Mouse (Mus musculus): ENCODE results near the gene Chaf1a. TPM values are rescaled to one million over a fixed set of nuclear protein-coding genes. Genes with fewer than 3 reads are reported as not detected.
A peak's percentile ranks its signal among the peaks of the same experiment; 100 is the strongest.
"Not testable (repeated sequence)": the region's sequence is repeated elsewhere in the genome, so short reads cannot be mapped to it uniquely, and the experiment has no call there.

The Chaf1a gene
- total and polyA plus RNA-seq, 3 experiments: 0.45 to 1.3 (median 0.99) TPM

DNA sequence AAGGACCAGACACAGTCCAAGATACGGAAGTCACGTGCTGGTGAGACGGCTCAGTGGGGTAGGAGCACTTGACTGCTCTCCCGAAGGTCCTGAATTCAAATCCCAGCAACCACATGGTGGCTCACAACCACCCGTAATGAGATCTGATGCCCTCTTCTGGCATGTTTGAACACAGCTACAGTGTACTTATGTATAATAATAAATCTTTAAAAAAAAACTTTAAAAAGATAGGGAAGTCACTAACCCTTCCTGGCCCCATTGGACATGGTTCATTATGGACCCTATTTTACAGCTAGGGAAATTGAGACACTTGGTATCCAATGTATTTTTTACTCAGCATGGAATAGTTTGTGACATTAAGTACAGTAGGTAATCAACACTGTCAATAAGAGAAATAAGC lies 37.3 kb downstream of the Chaf1a start:
- intact Hi-C loops (cut with DNase I): no loop called here
- Histone ChIP-seq H3K4me1 (ENCODE audit: control insufficient read depth, insufficient read depth, low read length) (peaks cover 13% of the 10 kb centered on the region), H3K4me3 (no peak overlapping the region), H3K36me3 (ENCODE audit: control insufficient read depth, insufficient read depth, low read length) (no peaks in the 10 kb centered on the region), H3K27me3 (ENCODE audit: control insufficient read depth, insufficient read depth, low read length) (no peaks in the 10 kb centered on the region), H3K9ac (ENCODE audit: low read depth, low read length) (no peak overlapping the region), H3K27ac (no peak overlapping the region), H3K79me2 (replicated peaks; ENCODE audit: control insufficient read depth, insufficient read depth, low read length) (0 out of 2 replicates have a peak, but pooled peaks cover 3% of the 10 kb centered on the region)
- DNase-seq: no peak
- 84% methylated on average over 5 of the region's 5 CpGs for WGBS
- no peak for TF ChIP-seq EP300 (IDR thresholded peaks at IDR 0.05; ENCODE audit: insufficient read depth, low read depth, low read length)
- TF ChIP-seq CTCF (IDR thresholded peaks at IDR 0.05): no peak
- no peak for TF ChIP-seq POLR2A (IDR thresholded peaks at IDR 0.05; ENCODE audit: insufficient read depth, low read depth, low read length)

GRCm38 (mm10) chr17:56078361-56078760 lies 38.1 kb downstream of the Chaf1a start:
- not testable (repeated sequence) for H3K79me2 ChIP-seq (replicated peaks; ENCODE audit: control insufficient read depth, insufficient read depth, low read length); H3K9ac ChIP-seq (ENCODE audit: low read depth, low read length); H3K27me3 ChIP-seq (ENCODE audit: control insufficient read depth, insufficient read depth, low read length); H3K36me3 ChIP-seq (ENCODE audit: control insufficient read depth, insufficient read depth, low read length)
- Histone ChIP-seq H3K27ac (peak overlapping the region; percentile 84), H3K4me1 (ENCODE audit: control insufficient read depth, insufficient read depth, low read length) (peaks cover 13% of the 10 kb centered on the region), H3K4me3 (peak overlapping the region; percentile 48)
- 59% methylated on average over 9 of the region's 9 CpGs for whole genome bisulfite sequencing
- intact Hi-C loops (cut with DNase I): loop anchor here (2.0 kb wide), 1 partner anchor 54 kb away; no protein-coding TSS in a partner anchor
- DNase-seq: peak; percentile 22 to 38

- Histone ChIP-seq H3K9ac (ENCODE audit: low read depth, low read length) (peak within 1 kb of the TSS; percentile 93), H3K4me1 (ENCODE audit: control insufficient read depth, insufficient read depth, low read length) (peaks cover 13% of the 10 kb centered on the region), H3K27me3 (ENCODE audit: control insufficient read depth, insufficient read depth, low read length) (no peaks in the 10 kb centered on the region), H3K4me3 (peak within 1 kb of the TSS; percentile 71), H3K36me3 (ENCODE audit: control insufficient read depth, insufficient read depth, low read length) (no peaks in the 10 kb centered on the region), H3K27ac (peak within 1 kb of the TSS; percentile 84), H3K79me2 (replicated peaks; ENCODE audit: control insufficient read depth, insufficient read depth, low read length) (0 out of 2 replicates have a peak, but pooled peaks cover 3% of the 10 kb centered on the region)
- TF ChIP-seq POLR2A (IDR thresholded peaks at IDR 0.05; ENCODE audit: insufficient read depth, low read depth, low read length): peak; percentile 91
- no peak; the same call in none of the 2 replicates for TF ChIP-seq EP300 (IDR thresholded peaks at IDR 0.05; ENCODE audit: insufficient read depth, low read depth, low read length)
- TF ChIP-seq CTCF (IDR thresholded peaks at IDR 0.05): 0 out of 2 replicates have a peak, but pooled peaks have one; percentile 9
- WGBS: under 1% methylated on average over 61 of the region's 61 CpGs
- peak; percentile 99 to 100 for DNase-seq
- intact Hi-C loops (cut with DNase I): loop anchor here (2.0 kb wide), 1 partner anchor 54 kb away; no protein-coding TSS in a partner anchor
Measured at GRCm38 (mm10) chr17:56078880-56079795, 38.9 kb downstream of the Chaf1a start, which contains the start of gene Hdgfl2. TSS of gene Hdgfl2 (plus strand) at chr17:56079634.

- intact Hi-C loops (cut with DNase I): loop anchor here (2.0 kb wide), 1 partner anchor 53 kb away; no protein-coding TSS in a partner anchor
- peak overlapping the region; percentile 83 for H3K27ac ChIP-seq
- 2% methylated on average over 11 of the region's 11 CpGs for WGBS
Measured at GRCm38 (mm10) chr17:56079921-56080320, 39.7 kb downstream of the Chaf1a start.

GRCm38 (mm10) chr17:56080781-56081585 lies 40.7 kb downstream of the Chaf1a start:
- H3K9ac ChIP-seq (ENCODE audit: low read depth, low read length): 0 out of 2 replicates have a peak overlapping the region, but pooled peaks have one; percentile 16
- DNase-seq: no peak
- TF ChIP-seq POLR2A (IDR thresholded peaks at IDR 0.05; ENCODE audit: insufficient read depth, low read depth, low read length) (no peak), CTCF (IDR thresholded peaks at IDR 0.05) (no peak), EP300 (IDR thresholded peaks at IDR 0.05; ENCODE audit: insufficient read depth, low read depth, low read length) (no peak)
- H3K4me3 ChIP-seq: peak overlapping the region; percentile 71; the same call in 1 of the 2 replicates
- no peak overlapping the region for H3K27ac ChIP-seq
- H3K27me3 ChIP-seq (ENCODE audit: control insufficient read depth, insufficient read depth, low read length): no peaks in the 10 kb centered on the region
- intact Hi-C loops (cut with DNase I): no loop called here
- peaks cover 11% of the 10 kb centered on the region for H3K4me1 ChIP-seq (ENCODE audit: control insufficient read depth, insufficient read depth, low read length)
- 0 out of 2 replicates have a peak, but pooled peaks cover 3% of the 10 kb centered on the region for H3K79me2 ChIP-seq (replicated peaks; ENCODE audit: control insufficient read depth, insufficient read depth, low read length)
- WGBS: 17% methylated on average over 8 of the region's 8 CpGs
- no peaks in the 10 kb centered on the region for H3K36me3 ChIP-seq (ENCODE audit: control insufficient read depth, insufficient read depth, low read length)

More at GRCm38 (mm10) chr17:56079921-56080320, 39.7 kb downstream of the Chaf1a start:
- Histone ChIP-seq H3K27me3 (ENCODE audit: control insufficient read depth, insufficient read depth, low read length) (no peaks in the 10 kb centered on the region), H3K4me3 (peak overlapping the region; percentile 71), H3K36me3 (ENCODE audit: control insufficient read depth, insufficient read depth, low read length) (no peaks in the 10 kb centered on the region), H3K9ac (ENCODE audit: low read depth, low read length) (peak overlapping the region; percentile 93), H3K4me1 (ENCODE audit: control insufficient read depth, insufficient read depth, low read length) (peaks cover 13% of the 10 kb centered on the region), H3K79me2 (replicated peaks; ENCODE audit: control insufficient read depth, insufficient read depth, low read length) (0 out of 2 replicates have a peak, but pooled peaks cover 3% of the 10 kb centered on the region)
- no peak for DNase-seq
- TF ChIP-seq CTCF (IDR thresholded peaks at IDR 0.05) (no peak), POLR2A (IDR thresholded peaks at IDR 0.05; ENCODE audit: insufficient read depth, low read depth, low read length) (no peak), EP300 (IDR thresholded peaks at IDR 0.05; ENCODE audit: insufficient read depth, low read depth, low read length) (no peak)
